Mouse (Mus musculus): ENCODE results near the gene Mia3. TPM values are rescaled to one million over a fixed set of nuclear protein-coding genes. Genes with fewer than 3 reads are reported as not detected.

Gene Mia3
- total RNA-seq, 2 experiments from 2014 or later = 108 to 113 TPM

Other genes starting within 250 kb of the Mia3 start
- 10 to 100 TPM; 10.6 to 11.7 TPM for gene Disp1, start 148.0 kb downstream of the Mia3 start, total RNA-seq (2021)
- 10 to 100 TPM; 40.2 to 41.6 TPM for gene Aida, start 73.0 kb downstream of the Mia3 start, total RNA-seq (2021)
- 10 to 100 TPM; 43.8 to 51.6 TPM for gene Brox, start 72.3 kb downstream of the Mia3 start, total RNA-seq (2021)
- 1 to 10 TPM; 8.4 to 9.6 TPM for gene Taf1a, start 19.4 kb upstream of the Mia3 start, total RNA-seq (2021)
- not detected for gene Hhipl2, start 48.7 kb upstream of the Mia3 start, total RNA-seq (2021)

Data from heart, postnatal 4 days (tissue).